Mouse (Mus musculus): ENCODE results near the gene Commd3.

The Commd3 gene

DNA sequence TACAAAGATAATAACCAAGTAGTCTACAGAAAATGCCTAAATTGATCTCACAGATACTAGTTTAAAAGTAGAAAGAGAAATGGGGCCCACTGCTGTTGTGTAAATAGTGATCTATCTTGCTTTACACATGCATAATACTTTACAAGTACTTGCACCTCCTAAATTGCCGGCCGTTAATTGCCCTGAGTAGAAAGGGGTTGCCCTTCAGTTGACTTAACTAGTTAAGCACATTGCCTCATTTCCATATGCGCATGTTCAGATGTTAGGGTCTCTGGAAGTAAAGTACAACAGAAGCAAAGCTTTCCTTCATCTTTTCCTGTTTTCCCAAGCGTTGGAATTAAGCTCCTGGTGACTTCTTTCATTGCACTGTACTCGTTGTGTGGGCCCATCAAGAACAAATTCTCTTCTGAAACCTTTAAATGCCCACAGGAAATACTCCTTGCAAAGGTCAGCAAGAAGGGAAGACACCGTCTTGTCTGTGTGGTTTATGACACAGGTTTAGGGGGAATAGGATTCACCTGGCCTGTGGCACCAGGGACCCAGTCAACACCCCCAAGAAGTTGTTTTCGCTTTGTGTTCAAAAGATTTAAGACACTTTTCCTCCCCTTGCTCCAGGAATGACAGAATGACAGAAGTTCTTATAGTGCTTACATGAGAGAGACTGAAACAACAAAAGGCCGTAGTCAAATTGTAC is 14.8 kb downstream of the Commd3 start:
- no peak for DNase-seq (ENCODE audit: low spot score in 2 of 2)

- no peak for DNase-seq (ENCODE audit: low spot score in 2 of 2)
Measured at GRCm38 (mm10) chr2:18687671-18688170, 15.5 kb downstream of the Commd3 start.

- no peak for DNase-seq (ENCODE audit: low spot score in 2 of 2)
Measured at GRCm38 (mm10) chr2:18688286-18688685, 16.1 kb downstream of the Commd3 start.

DNA sequence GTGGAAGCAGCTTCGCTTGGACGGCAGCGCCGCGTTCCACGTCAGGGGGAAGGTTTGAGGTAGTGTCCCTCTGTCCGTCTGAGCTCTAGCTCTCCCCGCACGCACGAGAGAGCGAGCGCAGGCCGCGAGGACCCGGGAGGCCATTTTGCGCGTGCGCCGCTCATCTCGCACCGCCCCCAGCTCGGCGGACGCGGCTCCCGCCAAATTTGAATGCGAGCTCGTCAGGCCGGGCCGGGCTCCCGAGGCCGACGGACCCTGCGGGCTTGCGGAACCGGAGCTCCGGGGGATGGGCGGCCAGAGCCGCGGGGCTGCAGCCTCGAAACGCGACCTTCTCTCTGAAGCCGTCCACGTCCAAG is 16.5 kb downstream of the Commd3 start:
- peak; percentile 58 to 72 for DNase-seq (ENCODE audit: low spot score in 2 of 2)

DNA sequence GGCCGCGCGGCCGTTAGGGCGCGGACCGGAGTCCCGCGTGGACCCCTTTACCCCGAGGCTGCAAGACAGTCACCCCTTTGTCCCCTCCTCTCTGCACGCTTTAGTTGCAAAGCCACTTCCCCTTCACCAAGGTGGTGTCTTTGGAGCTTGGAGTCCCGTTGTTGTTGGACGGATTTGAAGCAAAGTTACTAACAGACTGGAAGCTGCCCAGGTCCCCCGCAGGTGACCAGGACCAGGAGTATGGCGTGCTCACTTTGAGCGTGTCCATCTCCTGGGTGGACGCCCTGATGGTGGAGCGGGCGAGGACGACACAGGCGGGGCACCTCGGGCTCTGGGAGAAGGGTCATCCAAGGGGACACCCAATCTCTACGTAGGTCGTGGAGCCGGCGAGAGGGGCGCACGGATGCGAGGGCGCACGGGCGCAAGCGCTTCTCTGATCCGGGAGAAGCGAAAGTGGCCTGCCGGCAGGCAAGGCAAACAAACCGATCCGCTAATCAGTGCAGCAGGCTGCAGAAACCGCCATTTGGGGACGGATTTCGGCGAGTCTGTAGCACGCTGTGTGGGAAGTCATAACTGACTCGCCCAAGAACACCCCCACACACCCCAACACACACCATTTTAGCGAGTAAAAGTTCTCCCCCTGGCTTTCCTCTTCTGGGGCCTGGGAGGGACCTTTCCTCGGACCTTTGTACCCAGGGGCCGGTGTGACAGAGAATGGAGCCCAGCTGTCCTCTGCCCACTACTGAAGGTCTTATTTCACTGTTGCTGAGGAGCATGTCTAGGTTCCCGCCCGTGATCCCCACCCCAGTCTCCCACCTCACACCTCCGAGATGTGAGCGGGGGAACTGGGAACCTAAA is 17.1 kb downstream of the Commd3 start:
- peak; percentile 47 to 49 for DNase-seq (ENCODE audit: low spot score in 2 of 2)

- peak; percentile 71 to 72 for DNase-seq (ENCODE audit: low spot score in 2 of 2)
Measured at GRCm38 (mm10) chr2:18690055-18690691, 18.0 kb downstream of the Commd3 start.

GRCm38 (mm10) chr2:18690756-18691155 is 18.6 kb downstream of the Commd3 start:
- DNase-seq (ENCODE audit: low spot score in 2 of 2) = no peak

- DNase-seq (ENCODE audit: low spot score in 2 of 2) = no peak
Measured at GRCm38 (mm10) chr2:18692031-18692430, 19.8 kb downstream of the Commd3 start.

DNA sequence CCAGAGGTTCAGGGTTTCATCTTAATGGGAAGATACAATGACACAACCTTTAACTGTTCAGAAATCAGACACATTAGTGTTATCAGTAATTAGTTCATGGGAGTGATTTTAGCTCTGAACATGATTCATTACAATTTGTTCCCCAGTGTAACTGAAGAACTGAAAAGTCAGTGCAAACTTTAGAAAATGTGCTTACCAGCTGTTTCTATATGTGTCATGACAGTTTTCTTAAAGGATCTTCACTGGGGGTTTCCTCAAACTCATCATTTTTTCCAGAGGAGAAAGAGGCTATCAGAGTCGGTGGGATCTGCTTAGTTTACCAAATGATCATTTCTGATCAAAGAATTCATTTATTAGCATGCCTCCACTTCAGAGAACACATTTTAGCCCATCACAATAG is 20.4 kb downstream of the Commd3 start:
- no peak for DNase-seq (ENCODE audit: low spot score in 2 of 2)

GRCm38 (mm10) chr2:18693491-18693870 is 21.3 kb downstream of the Commd3 start:
- DNase-seq (ENCODE audit: low spot score in 2 of 2) = no peak

GRCm38 (mm10) chr2:18693871-18694610 is 21.9 kb downstream of the Commd3 start, which contains the start of gene Spag6:
Gene Spag6, plus strand, starts transcription at chr2:18694032.
- peak; percentile 47 to 57 for DNase-seq (ENCODE audit: low spot score in 2 of 2)

GRCm38 (mm10) chr2:18694611-18694950 is 22.4 kb downstream of the Commd3 start:
- peak in 1 of 2 experiments; percentile 23 for DNase-seq (ENCODE audit: low spot score in 2 of 2)

GRCm38 (mm10) chr2:18695163-18695562 is 23.0 kb downstream of the Commd3 start:
- no peak for DNase-seq (ENCODE audit: low spot score in 2 of 2)

- no peak for DNase-seq (ENCODE audit: low spot score in 2 of 2)
Measured at GRCm38 (mm10) chr2:18695629-18696150, 23.5 kb downstream of the Commd3 start.

GRCm38 (mm10) chr2:18697591-18698244 is 25.5 kb downstream of the Commd3 start:
- DNase-seq (ENCODE audit: low spot score in 2 of 2) = no peak

- peak in 1 of 2 experiments; percentile 22 for DNase-seq (ENCODE audit: low spot score in 2 of 2)
Measured at GRCm38 (mm10) chr2:18698663-18699385, 26.6 kb downstream of the Commd3 start.

DNA sequence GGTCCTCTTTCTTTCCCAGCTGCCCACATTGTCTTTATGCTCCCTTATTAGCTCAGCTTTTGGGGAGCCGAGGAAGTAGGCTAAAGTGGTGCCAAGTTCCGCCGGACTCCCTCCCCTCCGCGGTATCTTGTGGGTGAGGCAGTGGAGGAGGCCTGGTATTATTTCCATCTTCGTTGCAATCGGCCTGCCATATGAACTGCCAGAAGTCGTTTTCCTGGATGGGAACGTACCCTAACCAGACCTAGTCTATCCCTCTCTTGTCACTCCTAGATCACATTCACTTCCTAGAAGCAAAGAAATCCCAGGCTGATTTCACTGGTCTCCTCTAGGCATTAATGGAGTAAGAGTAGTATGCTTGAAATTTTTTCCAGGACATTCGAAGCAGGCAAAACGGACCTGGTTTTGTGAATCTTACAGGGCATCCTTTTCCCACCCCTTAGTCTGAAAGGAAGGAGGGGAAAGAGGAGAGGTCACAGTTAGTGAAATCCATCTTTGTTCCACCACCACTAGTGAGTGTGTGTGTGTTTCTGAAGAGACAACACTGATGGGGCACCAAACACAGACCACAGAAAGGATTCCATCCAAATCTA is 27.3 kb downstream of the Commd3 start:
- no peak for DNase-seq (ENCODE audit: low spot score in 2 of 2)

GRCm38 (mm10) chr2:18710356-18710755 is 38.2 kb downstream of the Commd3 start:
- DNase-seq (ENCODE audit: low spot score in 2 of 2) = no peak

DNA sequence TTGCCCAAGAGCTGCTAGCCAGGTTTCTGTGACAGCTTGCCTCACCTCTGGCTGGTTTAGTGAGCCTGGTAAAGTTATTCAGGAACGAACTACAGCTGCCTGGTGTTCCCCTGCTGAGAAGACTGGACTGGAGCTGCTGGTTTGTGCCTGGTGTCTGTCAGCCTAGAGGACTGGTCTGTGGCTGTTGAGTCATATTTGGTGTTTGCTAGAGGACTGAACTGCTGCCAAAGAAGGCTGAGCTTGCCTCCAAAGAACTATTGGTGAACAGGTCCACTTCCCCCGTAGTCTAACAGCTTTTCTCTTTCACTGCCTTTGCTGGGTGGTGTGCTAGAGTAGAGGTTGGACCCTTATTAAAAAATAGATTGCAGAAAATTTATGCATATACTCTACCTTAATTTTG is 40.9 kb downstream of the Commd3 start:
- no peak for DNase-seq (ENCODE audit: low spot score in 2 of 2)

DNA sequence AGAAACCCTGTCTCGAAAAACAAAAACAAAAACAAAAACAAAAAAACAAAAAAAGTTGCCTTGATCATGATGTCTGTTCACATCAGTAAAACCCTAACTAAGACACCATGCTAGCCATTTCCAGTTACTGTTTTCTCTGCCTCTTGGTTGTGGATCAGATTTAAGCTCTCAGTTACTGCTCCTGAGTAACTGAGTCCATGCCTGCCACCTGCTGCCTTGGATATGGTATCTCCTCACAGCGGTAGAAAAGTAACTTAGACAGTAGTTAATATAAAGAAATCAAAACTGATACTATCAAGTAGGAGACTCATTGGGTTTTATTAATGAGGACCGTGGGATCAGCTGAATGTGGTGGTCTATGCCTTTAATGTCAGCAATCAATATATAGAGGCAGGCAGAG is 42.2 kb downstream of the Commd3 start:
- no peak for DNase-seq (ENCODE audit: low spot score in 2 of 2)
